Mouse (Mus musculus) kidney, adult 2 months (tissue): ENCODE measurements at regions not wholly inside any gene's neighbourhood (a gene's known extent, or its start where the extent isn't known, plus 50 kb on each side); places are given as distances from the start of the nearest gene placed in this dataset.

Source experiments
- CTCF ChIP-seq: fragments of 200-500 bp; conservative IDR thresholded peaks from 2 replicates; pipeline ENCODE4 v1.5.1; 2011; ENCODE audit warnings: low read depth, mild to moderate bottlenecking, control low read depth, low read length, moderate library complexity, mixed read lengths; ENCODE audit not compliant: insufficient read depth, insufficient read length
- POLR2A ChIP-seq: fragments of 200-500 bp; IDR thresholded peaks from one replicate; pipeline ENCODE4 v1.6.1; 2011; ENCODE audit warnings: low read depth, low read length, control low read depth

DNA sequence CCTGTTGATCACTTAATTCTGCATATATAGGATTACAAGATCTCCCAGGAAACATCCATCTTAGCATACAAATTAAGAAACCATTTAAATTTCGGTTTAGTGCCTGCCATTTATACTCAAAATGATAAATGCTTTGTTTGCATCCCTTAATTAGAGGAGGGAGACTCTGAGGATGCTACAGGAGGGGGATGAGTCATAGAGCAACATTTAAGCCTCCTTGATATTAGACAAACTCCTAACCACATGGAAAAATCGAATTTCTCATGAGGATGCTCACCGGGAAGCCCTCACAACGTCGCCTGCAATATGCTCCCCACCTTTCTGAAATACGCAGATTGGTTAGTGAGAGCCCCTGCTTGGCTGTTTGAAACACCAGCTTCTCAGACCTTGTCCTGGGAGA, 320.8 kb upstream of the Sphkap start:
- TF ChIP-seq CTCF = no peak
- TF ChIP-seq POLR2A = no peak
